Mouse (Mus musculus) adipocyte (in vitro differentiated cells): ENCODE results near the gene Col23a1.
"Not testable (repeated sequence)": the region's sequence is repeated elsewhere in the genome, so short reads cannot be mapped to it uniquely, and the experiment has no call there.

Source experiments
- DNase-seq: peaks from one replicate; pipeline ENCODE4 v3.0.0-alpha.2; 2016; ENCODE audit warnings: low spot score

The Col23a1 gene

GRCm38 (mm10) chr11:51619409-51620060 is 329.8 kb downstream of the Col23a1 start, which contains the start of gene Nhp2:
Nhp2 (plus strand) TSS chr11:51619735.
- peak; percentile 99 for DNase-seq

DNA sequence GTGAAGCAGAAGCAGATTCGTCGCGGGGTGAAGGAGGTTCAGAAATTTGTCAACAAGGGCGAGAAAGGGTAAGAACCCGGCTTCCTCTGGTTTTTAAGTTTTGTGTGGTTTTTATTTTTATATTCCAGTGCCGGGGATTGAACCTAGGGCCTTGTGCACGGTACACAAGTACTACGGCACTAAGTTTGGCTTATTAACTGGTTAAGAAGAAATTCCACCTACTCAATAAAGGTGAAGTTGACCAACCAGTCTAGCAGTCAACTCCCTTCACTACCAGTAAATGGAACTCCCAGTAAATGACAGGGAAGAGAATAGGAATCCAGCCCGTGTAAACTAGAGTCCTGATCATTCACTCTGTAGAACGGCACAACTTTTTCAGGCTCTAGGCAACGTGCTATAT is 330.4 kb downstream of the Col23a1 start:
- no peak for DNase-seq

DNA sequence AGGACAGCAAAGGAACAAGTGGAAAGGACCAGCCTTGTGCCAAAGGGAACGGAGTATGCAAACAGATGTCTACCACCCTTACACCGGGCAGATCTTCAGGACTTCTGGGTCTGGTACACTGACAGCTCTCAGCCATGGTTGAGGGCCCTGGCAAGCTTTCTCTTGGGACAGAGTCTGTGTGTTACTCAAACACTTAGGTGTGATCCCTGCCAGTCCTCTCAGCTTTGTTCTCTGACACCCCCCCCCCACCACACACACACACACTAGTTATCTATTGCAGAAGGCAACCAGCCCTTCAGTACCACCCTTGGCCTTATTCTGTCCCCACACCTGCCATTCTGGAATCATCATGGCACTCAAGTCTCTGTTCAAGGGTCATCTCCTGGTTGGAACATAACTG is 332.1 kb downstream of the Col23a1 start:
- DNase-seq: no peak

DNA sequence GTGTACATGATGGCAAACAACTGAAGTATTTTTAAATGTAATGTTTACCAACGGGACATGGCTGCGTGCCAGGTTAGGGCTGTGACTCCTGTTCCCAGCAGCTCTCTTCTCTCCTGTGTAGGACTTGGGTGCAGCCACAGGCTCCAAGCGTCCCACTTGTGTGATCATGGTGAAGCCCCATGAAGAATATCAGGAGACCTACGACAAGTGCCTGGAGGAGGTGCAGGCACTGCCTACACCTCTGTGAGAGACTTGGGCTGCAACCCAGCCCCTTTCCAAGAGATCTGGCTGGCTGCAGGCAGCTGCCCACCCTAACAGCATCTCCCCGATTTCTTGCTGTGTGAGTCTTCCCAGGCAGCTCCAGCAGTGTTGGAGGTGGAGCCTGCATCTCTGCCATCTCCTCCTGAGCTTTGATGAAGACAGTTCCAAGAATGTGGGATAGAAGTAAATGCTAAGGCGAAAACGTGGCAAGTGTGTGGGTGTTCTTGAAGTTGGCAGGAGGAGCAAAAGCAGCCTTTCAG is 333.3 kb downstream of the Col23a1 start:
- DNase-seq: no peak

GRCm38 (mm10) chr11:51625187-51625820 is 335.6 kb downstream of the Col23a1 start:
- DNase-seq: no peak

GRCm38 (mm10) chr11:51627425-51627824 is 337.7 kb downstream of the Col23a1 start:
- no peak for DNase-seq

- no peak for DNase-seq
Observed at GRCm38 (mm10) chr11:51627907-51628306, 338.2 kb downstream of the Col23a1 start.

- DNase-seq: no peak
Observed at GRCm38 (mm10) chr11:51629651-51630314, 340.1 kb downstream of the Col23a1 start.

GRCm38 (mm10) chr11:51632130-51632753 is 342.5 kb downstream of the Col23a1 start:
- no peak for DNase-seq

GRCm38 (mm10) chr11:51633200-51633599 is 343.5 kb downstream of the Col23a1 start:
- DNase-seq: not testable (repeated sequence)
